Mouse (Mus musculus) hematopoietic stem cell, adult 5-6 weeks (primary cell): ENCODE data around the gene Mamld1. TPM values are rescaled to one million over a fixed set of nuclear protein-coding genes. Genes with fewer than 3 reads are reported as not detected.

Experiments used
- ATAC-seq, 2 experiments: fragments of 125-278 bp in 1 of 2; replicated peaks in 1 of 2; 2 replicates each; pipeline ENCODE4 v1.8.0; 2016 to 2017; ENCODE audit warnings: inconsistent platforms in 2 of 2, mild to moderate bottlenecking in 2 of 2, moderate number of reproducible peaks in 2 of 2, low read depth in 1 of 2, moderate TSS enrichment in 1 of 2; ENCODE audit not compliant: low FRiP score in 2 of 2, poor library complexity in 2 of 2, severe bottlenecking in 2 of 2, insufficient read depth in 1 of 2, low TSS enrichment in 1 of 2
- total RNA-seq: library from RNA; stranded (forward); fragments of 172-1452, 232-1000 nt; gene quantifications from 2 replicates; pipeline ENCODE4 v1.2.3, GENCODE M21; 2017

Gene Mamld1
- total RNA-seq, 1 experiment from 2014 or later: 0.74 TPM

- ATAC-seq: no peak
Measured at GRCm38 (mm10) chrX:71110333-71110732, 60.3 kb downstream of the Mamld1 start.

- ATAC-seq: no peak
Measured at GRCm38 (mm10) chrX:71122359-71123293, 72.6 kb downstream of the Mamld1 start.

GRCm38 (mm10) chrX:71125013-71125412 is 75.0 kb downstream of the Mamld1 start:
- no peak for ATAC-seq

DNA sequence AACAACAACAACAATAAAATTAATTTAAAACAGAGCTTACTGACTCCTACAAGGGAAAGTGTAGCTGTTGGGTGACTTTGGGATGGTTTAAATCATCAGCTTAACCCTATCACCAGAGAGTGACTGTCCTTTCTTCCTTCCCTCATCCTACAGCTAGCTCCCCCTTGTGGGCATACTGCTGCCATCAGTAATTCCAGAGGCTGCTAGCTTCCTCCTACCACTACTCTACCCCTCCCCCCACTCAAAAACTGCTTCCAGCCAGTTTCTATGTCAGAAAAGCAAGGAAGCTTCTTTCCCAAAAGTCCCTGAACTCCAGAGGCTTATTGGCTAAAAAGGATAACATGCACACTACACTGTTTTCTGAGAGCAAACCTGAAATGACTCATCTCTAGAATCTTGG is 81.4 kb downstream of the Mamld1 start:
- no peak for ATAC-seq

DNA sequence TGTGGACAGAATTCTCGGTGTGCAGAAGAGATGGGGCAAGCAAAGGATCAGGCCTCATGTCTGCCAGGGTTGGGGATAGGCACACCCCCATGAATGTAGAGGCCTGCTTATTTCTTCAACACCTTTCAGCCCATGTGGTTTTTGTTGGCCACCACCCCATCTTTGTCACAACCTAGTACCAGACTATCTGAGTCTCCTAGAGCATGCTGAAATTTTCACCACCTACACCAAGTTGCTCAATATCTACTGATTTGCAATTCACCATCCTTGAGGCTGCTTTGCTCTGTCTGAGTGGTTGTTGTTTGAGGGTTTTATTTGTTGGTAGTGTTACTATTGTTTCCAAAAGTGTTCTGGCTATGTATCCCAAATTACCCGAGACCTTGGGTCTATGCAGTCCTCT is 91.3 kb downstream of the Mamld1 start:
- no peak for ATAC-seq

DNA sequence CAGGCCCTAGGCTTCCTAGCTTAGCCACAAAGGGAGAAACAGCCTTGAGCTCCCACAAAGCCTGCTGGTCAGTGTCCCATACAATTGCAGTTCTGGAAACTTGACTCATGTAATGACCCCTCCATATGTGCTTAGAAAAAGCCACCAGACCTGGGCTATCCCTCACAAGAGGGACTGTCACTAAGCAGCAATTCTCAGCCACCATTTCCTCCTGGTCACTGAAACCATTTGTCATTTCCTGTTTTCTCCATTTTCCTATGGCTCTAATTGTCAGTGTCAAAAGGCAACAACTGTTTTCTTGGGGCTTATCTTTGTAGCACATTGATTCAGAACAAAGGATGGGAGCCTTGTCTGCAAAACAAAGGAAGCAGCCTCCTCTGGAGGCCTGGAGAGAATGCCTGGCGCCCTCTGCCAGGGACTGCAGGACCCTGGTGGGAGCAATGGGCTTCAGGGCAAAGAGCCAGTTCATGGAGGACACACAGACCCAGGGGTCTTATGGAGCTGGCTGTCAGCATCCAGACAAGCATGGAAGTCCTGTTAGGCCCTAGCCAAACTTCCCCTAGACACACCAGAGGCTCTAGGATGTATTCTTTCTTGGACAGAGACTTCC is 99.5 kb downstream of the Mamld1 start:
- no peak for ATAC-seq

GRCm38 (mm10) chrX:71150551-71151001 is 100.5 kb downstream of the Mamld1 start:
- ATAC-seq: no peak

DNA sequence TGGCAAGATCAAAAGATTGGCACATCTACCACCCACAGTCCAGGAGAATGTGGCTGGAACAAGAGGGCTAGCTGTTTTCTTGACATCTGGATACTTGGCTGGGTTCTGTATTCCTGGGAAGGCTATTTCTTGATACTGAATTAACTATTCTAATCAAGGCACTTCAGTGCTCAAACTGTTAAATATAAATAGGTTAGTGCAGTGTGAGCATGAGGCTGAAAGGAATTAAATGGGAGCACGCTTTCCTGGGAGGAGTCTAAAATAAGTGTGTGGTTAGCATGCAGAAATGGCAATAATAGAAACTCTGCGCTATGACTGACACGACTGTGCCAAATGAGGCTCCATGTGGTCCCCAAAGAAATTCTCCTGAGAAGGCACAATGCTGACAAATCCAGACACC is 131.5 kb downstream of the Mamld1 start:
- no peak for ATAC-seq

GRCm38 (mm10) chrX:71183671-71184070 is 133.6 kb downstream of the Mamld1 start:
- ATAC-seq: no peak

GRCm38 (mm10) chrX:71186396-71186795 is 136.3 kb downstream of the Mamld1 start:
- ATAC-seq: no peak

DNA sequence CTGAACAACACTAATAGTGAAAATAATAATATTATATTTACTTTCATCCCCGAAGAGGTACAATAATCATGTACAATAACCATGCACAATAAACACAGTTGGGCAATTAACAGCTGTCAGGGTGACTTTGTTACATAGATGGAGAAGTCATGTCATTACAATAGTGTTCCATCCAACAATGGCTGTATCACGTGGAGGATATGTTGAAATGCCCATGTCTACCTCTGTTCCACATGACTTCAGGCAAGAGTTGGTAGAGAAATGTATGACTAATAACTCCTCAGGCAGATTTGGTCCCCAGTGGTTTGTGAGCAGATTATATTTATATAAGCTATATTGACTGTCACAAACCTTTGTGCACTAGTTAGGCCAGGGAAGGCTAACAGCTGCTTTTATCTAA is 154.7 kb downstream of the Mamld1 start:
- no peak for ATAC-seq

Other genes with a start within 250 kb of the Mamld1 start
- gene Mtm1, start 160.5 kb downstream of the Mamld1 start, total RNA-seq: 22.4 and 31.2 TPM in 2 replicates